Mouse (Mus musculus) brain, embryonic 14.5 days (tissue): ENCODE data around the gene Slc22a1.

ENCODE experiments used
- CTCF ChIP-seq: fragments of 200-500 bp; IDR thresholded peaks from 2 replicates; pipeline ENCODE4 v1.5.1; 2012; ENCODE audit warnings: inconsistent platforms, mild to moderate bottlenecking, moderate library complexity, borderline replicate concordance; ENCODE audit not compliant: insufficient read depth, insufficient read length; ENCODE audit errors: extremely low read depth
- POLR2A ChIP-seq: fragments of 200-500 bp; IDR thresholded peaks from 2 replicates; pipeline ENCODE4 v1.6.1; 2012; ENCODE audit warnings: mild to moderate bottlenecking, inconsistent platforms, borderline replicate concordance; ENCODE audit not compliant: poor library complexity, insufficient read depth, insufficient read length, severe bottlenecking; ENCODE audit errors: extremely low read depth

GRCm38 (mm10) chr17:12683582-12683981, 8.0 kb upstream of the Slc22a1 start:
- TF ChIP-seq POLR2A (no peak), CTCF (no peak)
